ENCODE assay signal across 15 mouse cellular contexts in genomic region chr2:156406987-156407386, GRCm38 (mm10). TPM values are rescaled to one million over a fixed set of nuclear protein-coding genes. Genes with fewer than 3 reads are reported as not detected.
A peak's percentile ranks its signal among the peaks of the same experiment; 100 is the strongest.
DNase-seq lines count a peak whose midpoint lies in the region; ATAC-seq and TF ChIP-seq lines count a peak whose summit lies in the region.
"Had no signal": no experiment of that assay in that cellular context is flagged by ENCODE, and none has a peak within 500 bp of the region (broad histone marks: within the 10 kb centered on the region; RNA-seq: fewer than 3 reads in every experiment).

No protein-coding gene starts in this region.

- no peaks in the 10 kb centered on the region for H3K4me1 ChIP-seq in lung, embryonic 14.5 days (ENCODE audit: insufficient read depth)
- H3K4me1 ChIP-seq in hindbrain, embryonic 11.5 days (replicated peaks; ENCODE audit: control insufficient read depth, insufficient read depth, low read length) = no peaks in the 10 kb centered on the region
- H3K4me1 ChIP-seq in midbrain, embryonic 13.5 days (replicated peaks) = peaks cover 18% of the 10 kb centered on the region
- H3K4me1 ChIP-seq in liver, embryonic 12.5 days = no peaks in the 10 kb centered on the region

- H3K27me3 ChIP-seq in lung, embryonic 14.5 days (ENCODE audit: insufficient read depth, low read length) = no peaks in the 10 kb centered on the region
- no peaks in the 10 kb centered on the region for H3K27me3 ChIP-seq in hindbrain, embryonic 11.5 days (ENCODE audit: control insufficient read depth, insufficient read depth, low read length)
- H3K27me3 ChIP-seq in midbrain, embryonic 13.5 days = no peaks in the 10 kb centered on the region
- peaks cover 15% of the 10 kb centered on the region for H3K27me3 ChIP-seq in liver, embryonic 12.5 days (replicated peaks)
- H3K27me3 ChIP-seq: neural tube, embryonic 12.5 days had no signal

- H3K9me3 ChIP-seq in lung, embryonic 14.5 days (ENCODE audit: low read depth, low read length) = no peaks in the 10 kb centered on the region
- H3K9me3 ChIP-seq in hindbrain, embryonic 11.5 days (ENCODE audit: control insufficient read depth, low read length) = no peaks in the 10 kb centered on the region
- H3K9me3 ChIP-seq in midbrain, embryonic 13.5 days = no peaks in the 10 kb centered on the region
- H3K9me3 ChIP-seq in liver, embryonic 12.5 days (replicated peaks) = no peaks in the 10 kb centered on the region
- H3K9me3 ChIP-seq: G1E; neural tube, embryonic 12.5 days had no signal

- TF ChIP-seq CTCF in lung, embryonic 14.5 days (IDR thresholded peaks at IDR 0.05; ENCODE audit: low read depth) = no peak

- intact Hi-C loops in left cerebral cortex, postnatal 14 days (cut with DNase I) = no loop called here

- H3K36me3 ChIP-seq in lung, embryonic 14.5 days (ENCODE audit: insufficient read depth) = no peaks in the 10 kb centered on the region
- no peaks in the 10 kb centered on the region for H3K36me3 ChIP-seq in hindbrain, embryonic 11.5 days (ENCODE audit: control insufficient read depth, insufficient read depth, low read length)
- H3K36me3 ChIP-seq in midbrain, embryonic 13.5 days = no peaks in the 10 kb centered on the region
- H3K36me3 ChIP-seq in liver, embryonic 12.5 days = no peaks in the 10 kb centered on the region
- H3K36me3 ChIP-seq: G1E; neural tube, embryonic 12.5 days had no signal

- H3K27ac ChIP-seq in lung, embryonic 14.5 days (ENCODE audit: low read depth) = peak overlapping the region; percentile 30; the same call in 1 of the 2 replicates
- peak overlapping the region; percentile 39; the same call in 1 of the 2 replicates for H3K27ac ChIP-seq in hindbrain, embryonic 11.5 days (ENCODE audit: low read depth, low read length)
- H3K27ac ChIP-seq in midbrain, embryonic 13.5 days = no peak overlapping the region
- no peak overlapping the region for H3K27ac ChIP-seq in liver, embryonic 12.5 days
- H3K27ac ChIP-seq: heart, adult 2 months; neural tube, embryonic 12.5 days had no signal

- WGBS in lung, embryonic 14.5 days = 17% methylated on average over 3 of the region's 3 CpGs
- 15% methylated on average over 3 of the region's 3 CpGs for WGBS in hindbrain, embryonic 11.5 days
- 4% methylated on average over 3 of the region's 3 CpGs for WGBS in midbrain, embryonic 13.5 days
- 40% methylated on average over 3 of the region's 3 CpGs for WGBS in liver, embryonic 12.5 days (ENCODE audit: insufficient replicate concordance)

- no peak overlapping the region for H3K4me3 ChIP-seq in lung, embryonic 14.5 days (ENCODE audit: low read depth, low read length)
- H3K4me3 ChIP-seq in hindbrain, embryonic 11.5 days (ENCODE audit: low read depth, low read length) = no peak overlapping the region
- no peak overlapping the region for H3K4me3 ChIP-seq in midbrain, embryonic 13.5 days (replicated peaks)
- H3K4me3 ChIP-seq in liver, embryonic 12.5 days = no peak overlapping the region
- H3K4me3 ChIP-seq: heart, adult 2 months; neural tube, embryonic 12.5 days had no signal

- H3K9ac ChIP-seq in lung, embryonic 14.5 days = no peak overlapping the region
- peak overlapping the region; percentile 35; the same call in 1 of the 2 replicates for H3K9ac ChIP-seq in hindbrain, embryonic 11.5 days (ENCODE audit: low read depth, low read length)
- peak overlapping the region; percentile 36; the same call in 1 of the 2 replicates for H3K9ac ChIP-seq in midbrain, embryonic 13.5 days (replicated peaks)
- H3K9ac ChIP-seq in liver, embryonic 12.5 days = no peak overlapping the region
- H3K9ac ChIP-seq: neural tube, embryonic 12.5 days had no signal

- peak; percentile 62; the same call in 1 of the 2 replicates for ATAC-seq in lung, embryonic 14.5 days (ENCODE audit: insufficient read depth)
- no peak for ATAC-seq in hindbrain, embryonic 11.5 days (ENCODE audit: low FRiP score)
- peak; percentile 53 for ATAC-seq in midbrain, embryonic 13.5 days
- no peak for ATAC-seq in liver, embryonic 12.5 days

- H3K4me2 ChIP-seq in lung, embryonic 14.5 days = no peak overlapping the region
- H3K4me2 ChIP-seq in hindbrain, embryonic 11.5 days (replicated peaks; ENCODE audit: low read depth, low read length) = no peak overlapping the region
- H3K4me2 ChIP-seq in midbrain, embryonic 13.5 days (replicated peaks) = no peak overlapping the region
- no peak overlapping the region for H3K4me2 ChIP-seq in liver, embryonic 12.5 days
- H3K4me2 ChIP-seq: neural tube, embryonic 12.5 days had no signal

- peak; percentile 37 for DNase-seq in lung, embryonic 14.5 days
- DNase-seq in lung, postnatal 10 days = no peak
- DNase-seq in embryo, embryonic 10.5 days (ENCODE audit: low spot score) = peak; percentile 50
- peak; percentile 33 for DNase-seq in hindbrain, embryonic 11.5 days (ENCODE audit: low spot score)
- no peak for DNase-seq in left cerebral cortex, postnatal 14 days (ENCODE audit: low spot score in 2 of 2)
- DNase-seq: cerebellum, adult 2 months; heart, adult 2 months; layer of hippocampus, postnatal 36 days; lung, adult 2 months; right cerebral cortex, postnatal 4 days; thymus, postnatal 25 days had no signal

RNA-seq across cellular contexts. Expression of gene Epb41l1, which starts 13.7 kb away (rescaled TPM):
- 2.1 and 3.2 TPM in 2 replicates for polyA plus RNA-seq in lung, embryonic 14.5 days (2014; fragmentation: Nextera tagmentation; extraction: Ambion mirVana)
- polyA plus RNA-seq in hindbrain, embryonic 11.5 days (2014; fragmentation: Nextera tagmentation; extraction: Ambion mirVana) = 4.0 and 5.0 TPM in 2 replicates
- 10.4 and 11.9 TPM in 2 replicates for polyA plus RNA-seq in midbrain, embryonic 13.5 days (2015; fragmentation: Nextera tagmentation; extraction: Ambion mirVana)
- 100 to 1,000 TPM; 304 to 328 TPM for total RNA-seq in left cerebral cortex, postnatal 14 days (2021)
- 0.75 and 1.0 TPM in 2 replicates for polyA plus RNA-seq in liver, embryonic 12.5 days (2016; fragmentation: Nextera tagmentation; extraction: Ambion mirVana)

Comparison
In these comparisons a context has a peak if more than half of its experiments do, and no peak if none do; other contexts are left out.
1. DNase-seq: peak in lung, embryonic 14.5 days (single experiment), embryo, embryonic 10.5 days (single experiment) and hindbrain, embryonic 11.5 days (single experiment); none in lung, postnatal 10 days (single experiment) and left cerebral cortex, postnatal 14 days (0 of 2).
2. ATAC-seq: peak in lung, embryonic 14.5 days (single experiment) and midbrain, embryonic 13.5 days (single experiment); none in hindbrain, embryonic 11.5 days (single experiment) and liver, embryonic 12.5 days (single experiment).
3. H3K27ac ChIP-seq: peak in lung, embryonic 14.5 days (single experiment) and hindbrain, embryonic 11.5 days (single experiment); none in midbrain, embryonic 13.5 days (single experiment) and liver, embryonic 12.5 days (single experiment).
4. H3K9ac ChIP-seq: peak in hindbrain, embryonic 11.5 days (single experiment) and midbrain, embryonic 13.5 days (single experiment); none in lung, embryonic 14.5 days (single experiment) and liver, embryonic 12.5 days (single experiment).